Mouse (Mus musculus): ENCODE measurements around the gene Kif26a.

Kif26a gene

GRCm38 (mm10) chr12:112170671-112171574 lies 24.9 kb downstream of the Kif26a start:
- DNase-seq, result no peak

- DNase-seq, result peak; percentile 87
Observed at GRCm38 (mm10) chr12:112171657-112172056, 25.6 kb downstream of the Kif26a start.

- no peak for DNase-seq
Observed at GRCm38 (mm10) chr12:112172214-112172613, 26.2 kb downstream of the Kif26a start.

DNA sequence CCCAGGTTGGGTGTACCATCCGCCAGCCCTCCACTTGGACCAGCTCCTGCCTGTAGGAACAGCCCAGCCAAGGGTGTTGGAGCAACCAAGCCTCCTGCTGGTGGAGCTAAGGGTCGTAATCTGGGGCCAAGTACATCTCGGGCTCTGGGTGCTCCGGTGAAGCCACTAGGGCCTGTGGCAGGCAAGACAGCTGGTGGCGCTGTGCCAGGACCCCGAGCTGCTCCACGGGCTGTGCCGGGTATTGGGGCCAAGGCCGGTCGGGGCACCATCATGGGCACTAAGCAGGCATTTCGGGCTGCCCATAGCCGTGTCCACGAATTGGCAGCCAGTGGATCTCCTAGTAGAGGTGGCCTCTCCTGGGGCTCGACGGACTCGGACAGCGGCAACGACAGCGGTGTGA lies 31.7 kb downstream of the Kif26a start:
- DNase-seq, result no peak

- DNase-seq, result no peak
Observed at GRCm38 (mm10) chr12:112179687-112180086, 33.7 kb downstream of the Kif26a start.

DNA sequence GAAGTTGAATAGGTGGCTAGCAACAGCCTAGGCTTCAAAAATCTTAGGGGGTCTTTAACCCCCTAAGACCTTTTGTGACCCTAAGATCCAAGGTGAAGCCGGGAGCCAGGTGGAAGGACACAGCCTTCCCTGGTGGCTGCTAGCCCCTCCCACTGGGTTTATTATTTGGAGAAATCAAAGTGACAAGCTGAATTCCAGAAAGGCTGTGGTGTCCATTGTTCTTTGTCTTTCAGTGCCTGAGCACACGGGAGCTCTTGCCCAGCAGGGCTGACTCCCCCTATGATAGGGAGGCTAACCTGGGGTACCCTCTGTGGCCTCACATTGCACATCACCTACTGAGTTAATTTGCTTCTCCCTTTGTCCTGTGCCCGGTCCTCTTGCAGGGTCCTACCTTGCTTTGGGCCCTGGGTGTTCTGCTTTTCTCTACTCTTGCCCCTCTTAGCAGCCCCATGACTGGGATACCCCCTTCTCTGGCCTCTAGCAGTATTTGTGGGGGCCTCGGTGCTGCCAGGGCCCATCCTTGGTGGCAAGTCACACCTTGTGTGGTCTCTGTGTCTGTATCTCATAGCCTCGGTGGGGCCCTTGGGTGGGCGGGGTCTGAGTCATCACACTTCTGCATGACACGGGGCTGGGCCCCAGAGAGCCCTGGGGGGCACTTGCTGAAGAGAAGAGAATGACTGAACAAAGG lies 36.1 kb downstream of the Kif26a start:
- peak; percentile 57 for DNase-seq

- no peak for DNase-seq
Observed at GRCm38 (mm10) chr12:112182609-112182955, 36.6 kb downstream of the Kif26a start.

GRCm38 (mm10) chr12:112183675-112184074 lies 37.7 kb downstream of the Kif26a start:
- DNase-seq, result no peak

- no peak for DNase-seq
Observed at GRCm38 (mm10) chr12:112184390-112184789, 38.4 kb downstream of the Kif26a start.

GRCm38 (mm10) chr12:112186899-112187298 lies 40.9 kb downstream of the Kif26a start:
- DNase-seq, result no peak

DNA sequence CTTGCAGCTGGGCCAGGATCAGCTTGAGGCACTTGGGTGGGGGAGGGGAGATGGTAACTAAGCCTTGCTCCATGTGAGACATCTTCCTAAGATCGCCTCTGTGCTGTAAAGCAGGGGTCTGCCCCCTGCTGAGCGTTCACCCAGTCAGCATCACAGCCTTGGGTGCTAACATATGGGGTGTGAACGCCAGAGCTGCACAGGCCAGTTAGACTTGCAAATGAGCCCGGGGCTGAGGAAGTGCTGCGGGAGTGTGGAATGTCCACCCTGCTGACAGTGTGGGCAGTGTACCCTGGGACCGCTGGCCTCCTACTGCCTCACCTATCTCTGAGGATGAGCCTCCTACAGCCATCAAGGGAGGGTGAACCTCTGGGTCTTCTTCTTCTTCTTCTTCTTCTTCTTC lies 45.7 kb downstream of the Kif26a start:
- no peak for DNase-seq

DNA sequence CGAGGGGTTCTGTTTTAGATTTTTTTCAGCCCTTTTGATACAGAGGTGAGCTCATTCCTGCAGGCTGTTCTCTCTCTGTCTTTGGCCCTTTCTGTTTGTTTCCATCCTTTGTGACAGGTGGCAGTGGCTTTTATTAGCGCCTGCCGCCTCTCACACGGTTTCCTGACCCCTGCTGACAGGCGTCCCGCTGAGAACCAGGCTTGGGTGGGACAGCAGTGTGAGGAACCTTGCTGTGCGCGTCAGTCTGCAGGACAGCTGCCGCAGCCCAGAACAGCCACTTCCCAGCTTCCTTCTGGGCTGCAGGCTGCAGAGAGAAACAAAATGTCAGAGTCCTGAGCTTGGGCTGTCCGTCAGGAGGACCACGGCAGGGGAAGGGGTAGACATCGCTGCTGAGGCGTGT lies 49.0 kb downstream of the Kif26a start:
- DNase-seq, result peak; percentile 51

- no peak for DNase-seq
Observed at GRCm38 (mm10) chr12:112196562-112196961, 50.6 kb downstream of the Kif26a start.

DNA sequence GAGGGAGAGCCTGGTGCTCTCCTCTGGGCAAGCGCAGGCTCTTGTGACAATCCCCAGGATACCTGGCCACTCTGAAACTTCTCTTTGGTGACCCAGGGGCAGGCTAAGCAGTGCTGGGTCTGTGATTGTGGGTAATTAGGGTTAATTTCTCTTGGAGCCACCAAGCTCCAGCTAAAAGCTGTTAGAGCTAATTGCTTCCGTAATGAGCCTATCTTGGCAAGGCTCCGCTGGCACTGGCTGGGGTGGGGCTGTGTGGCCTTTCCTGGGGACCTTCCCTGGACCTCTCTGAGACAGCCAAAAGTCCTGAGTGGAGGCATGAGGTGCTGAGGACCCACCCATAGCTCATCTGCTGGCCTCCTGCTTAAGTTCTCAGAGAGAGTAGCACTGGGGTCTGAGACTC lies 53.4 kb downstream of the Kif26a start:
- peak; percentile 72 for DNase-seq

DNA sequence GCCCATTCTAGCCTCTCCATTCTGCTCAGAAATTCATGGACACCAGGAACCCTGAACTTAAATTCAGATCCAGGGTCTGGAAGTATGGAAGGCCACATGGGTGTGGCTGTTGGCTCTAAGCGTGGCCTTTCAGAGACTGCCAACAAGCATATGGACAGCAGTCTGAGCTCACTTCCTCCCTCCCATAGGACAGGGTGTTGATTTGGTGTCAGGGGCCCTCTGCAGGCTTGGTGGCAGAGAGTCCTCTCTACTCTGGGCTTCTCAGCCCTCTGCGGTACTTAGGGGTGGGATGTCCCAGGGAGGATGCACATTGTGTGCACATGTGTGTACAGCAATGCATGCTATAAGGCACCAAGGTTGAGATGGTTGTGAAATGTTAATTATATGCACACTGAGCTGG lies 54.0 kb downstream of the Kif26a start:
- no peak for DNase-seq

GRCm38 (mm10) chr12:112207163-112207562 lies 61.2 kb downstream of the Kif26a start:
- DNase-seq, result no peak

GRCm38 (mm10) chr12:112207734-112208133 lies 61.7 kb downstream of the Kif26a start:
- DNase-seq, result no peak

GRCm38 (mm10) chr12:112210622-112211021 lies 64.6 kb downstream of the Kif26a start:
- DNase-seq, result peak; percentile 77

DNA sequence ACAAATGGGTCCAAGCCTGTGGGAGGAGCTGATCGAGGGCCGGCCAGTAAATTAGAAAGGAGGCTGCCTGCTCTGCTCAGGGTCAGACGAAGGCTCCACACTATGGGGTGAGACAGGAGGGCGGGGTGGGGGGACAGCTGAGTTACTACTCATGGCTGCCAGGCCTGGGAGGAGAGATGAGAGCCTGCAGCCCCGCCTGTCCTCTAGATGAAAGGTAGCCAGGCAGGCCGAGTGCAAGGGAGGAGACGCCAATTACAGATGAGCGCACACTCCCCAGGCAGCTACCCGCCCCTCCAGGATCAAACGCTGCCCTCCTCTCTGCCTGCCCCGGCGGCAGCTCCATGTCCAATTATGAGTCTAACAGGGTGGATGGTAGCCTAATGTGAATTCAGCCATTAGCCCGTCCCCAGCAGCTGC lies 68.4 kb downstream of the Kif26a start:
- peak; percentile 93 for DNase-seq

DNA sequence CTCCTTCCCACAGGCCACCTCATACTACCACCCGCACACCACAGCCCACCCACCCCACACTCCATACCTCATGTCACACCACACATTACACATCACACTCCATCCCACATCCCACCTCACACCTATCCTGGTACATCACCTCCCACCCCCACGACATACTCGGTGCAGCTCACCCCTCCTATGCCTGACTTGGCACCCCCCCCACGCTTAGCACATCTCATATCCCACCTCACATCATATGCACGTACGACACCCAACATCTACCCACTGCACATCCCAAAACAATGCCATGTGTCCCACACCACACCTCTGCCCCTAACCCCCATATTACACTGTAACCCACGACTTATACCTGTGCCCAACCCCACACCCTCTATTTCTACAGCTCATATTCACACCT lies 69.5 kb downstream of the Kif26a start:
- DNase-seq, result no peak

DNA sequence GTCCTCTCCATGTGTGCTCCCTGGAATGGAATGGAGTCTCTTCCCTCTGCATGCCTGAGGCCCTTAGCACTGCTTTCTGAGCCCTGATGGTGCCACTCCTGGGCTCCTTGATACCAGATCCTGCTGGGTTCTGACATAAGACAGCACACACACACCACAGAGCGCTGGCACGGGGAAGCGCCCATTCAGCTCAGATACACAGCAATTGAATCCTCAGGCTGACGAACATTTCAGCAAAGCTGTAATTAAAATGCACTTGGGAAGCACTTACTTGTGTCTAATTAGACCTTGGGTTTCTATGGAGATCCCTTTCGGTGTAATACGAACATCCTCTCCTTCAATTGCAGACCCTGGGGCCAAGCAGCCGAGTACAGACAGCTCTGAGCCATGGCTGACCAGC lies 71.0 kb downstream of the Kif26a start:
- DNase-seq, result peak; percentile 46

GRCm38 (mm10) chr12:112217681-112218080 lies 71.7 kb downstream of the Kif26a start:
- DNase-seq, result no peak

GRCm38 (mm10) chr12:112221290-112221689 lies 75.3 kb downstream of the Kif26a start:
- no peak for DNase-seq

DNA sequence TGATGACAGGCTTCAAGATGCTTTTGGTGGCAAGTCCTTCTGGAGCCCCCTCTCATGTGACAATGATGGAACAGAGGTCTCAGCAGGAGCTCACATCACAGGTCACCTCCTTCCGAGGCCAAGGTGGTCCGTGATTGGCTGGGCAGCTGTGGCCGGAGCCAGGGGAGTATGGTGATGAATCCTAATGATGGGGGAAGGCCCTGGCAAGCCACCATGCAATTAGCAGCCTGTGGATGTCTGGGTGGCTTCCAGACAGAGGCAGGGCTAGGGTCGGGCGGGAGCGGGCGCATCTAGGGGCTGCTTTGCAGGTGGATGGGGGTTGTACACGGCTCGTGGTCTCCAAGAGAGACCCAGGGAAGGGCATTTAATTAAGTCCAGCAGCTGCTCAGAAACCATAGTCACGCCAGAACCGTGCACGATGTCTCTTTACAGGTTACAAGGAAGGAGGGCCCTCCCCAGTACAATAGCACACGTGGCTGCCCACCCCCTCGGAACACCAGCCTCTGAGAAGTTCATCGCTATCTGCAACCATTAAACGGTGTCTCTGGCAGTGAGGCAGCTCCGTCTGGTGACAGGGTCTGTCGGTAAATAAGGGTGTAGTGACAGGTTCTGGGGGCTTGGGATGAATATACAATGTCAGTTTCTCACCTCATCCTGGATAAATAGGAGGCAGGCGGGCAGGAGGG lies 75.9 kb downstream of the Kif26a start:
- peak; percentile 90 for DNase-seq

All from retina, postnatal 1 day (tissue).